Mouse (Mus musculus) hindbrain, embryonic 16.5 days (tissue): ENCODE results near the gene Ddx59. TPM values are rescaled to one million over a fixed set of nuclear protein-coding genes. Genes with fewer than 3 reads are reported as not detected.

Experiments used
- ATAC-seq: fragments of 200-750 bp; cut with Nextera tagmentation; 2 replicates; pipeline ENCODE4 v1.8.0; 2017; ENCODE audit warnings: moderate TSS enrichment, moderate library complexity
- H3K27ac ChIP-seq: fragments of 300-500 bp; sonication (generic); 2 replicates; pipeline ENCODE4 v1.5.1; 2014; ENCODE audit warnings: low read depth, mild to moderate bottlenecking, control low read depth, low read length, moderate library complexity
- H3K27me3 ChIP-seq: fragments of 300-500 bp; sonication (generic); replicated peaks from 2 replicates; pipeline ENCODE4 v1.6.1; 2014; ENCODE audit warnings: low read length; ENCODE audit not compliant: control insufficient read depth, insufficient read depth
- H3K36me3 ChIP-seq: fragments of 300-500 bp; sonication (generic); 2 replicates; pipeline ENCODE4 v1.6.1; 2014; ENCODE audit warnings: mild to moderate bottlenecking, low read length, moderate library complexity, mixed read lengths; ENCODE audit not compliant: control insufficient read depth, insufficient read depth
- H3K4me1 ChIP-seq: fragments of 300-500 bp; sonication (generic); 2 replicates; pipeline ENCODE4 v1.6.1; 2014; ENCODE audit warnings: low read depth, low read length; ENCODE audit not compliant: control insufficient read depth, insufficient read depth
- H3K4me2 ChIP-seq: fragments of 300-500 bp; sonication (generic); 2 replicates; pipeline ENCODE4 v1.6.1; 2014; ENCODE audit warnings: mild to moderate bottlenecking, low read length, control low read depth, moderate library complexity
- H3K4me3 ChIP-seq: fragments of 300-500 bp; sonication (generic); 2 replicates; pipeline ENCODE4 v1.5.1; 2014; ENCODE audit warnings: mild to moderate bottlenecking, low read length, control low read depth, moderate library complexity
- H3K9ac ChIP-seq: fragments of 300-500 bp; sonication (generic); 2 replicates; pipeline ENCODE4 v1.6.1; 2014; ENCODE audit warnings: low read depth, mild to moderate bottlenecking, control low read depth, low read length, moderate library complexity
- H3K9me3 ChIP-seq: fragments of 300-500 bp; sonication (generic); 2 replicates; pipeline ENCODE4 v1.6.1; 2014; ENCODE audit warnings: mild to moderate bottlenecking, low read length, moderate library complexity; ENCODE audit not compliant: control insufficient read depth
- WGBS: fragments of 180-500 bp; shearing (Covaris S2); extraction: QIAGEN DNeasy Blood & Tissue Kit; methylation state at CpG from one replicate; pipeline ENCODE4 v1.1.7; 2014; 5-methylcytosine and 5-hydroxymethylcytosine counted together
- polyA plus RNA-seq: library from polyadenylated mRNA; unstranded; fragments of >200 nt; fragmentation: Nextera tagmentation; extraction: Ambion mirVana; gene quantifications from 2 replicates; pipeline ENCODE4 v1.2.1, GENCODE M21; 2015

The Ddx59 gene
- polyA plus RNA-seq, 1 experiment from 2014 or later = 17.2 TPM

DNA sequence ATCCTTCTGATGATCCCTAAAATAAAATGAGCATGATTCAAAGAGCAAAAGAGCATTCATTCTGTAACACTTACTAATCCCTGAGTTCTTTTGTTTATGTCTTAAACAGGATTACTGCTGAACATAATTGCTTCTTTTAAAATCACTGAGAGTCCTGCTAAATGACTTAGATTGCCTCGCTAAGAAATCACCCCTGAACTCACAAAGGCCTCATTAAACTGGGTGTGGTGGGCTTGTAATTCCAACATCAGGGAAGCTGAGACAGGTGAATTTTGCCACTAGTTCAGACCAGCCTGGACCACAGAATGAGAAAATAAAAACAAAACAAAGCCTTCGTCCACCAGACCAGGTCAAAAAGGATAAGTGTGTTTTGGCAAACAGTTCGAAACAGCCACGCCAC is 42.3 kb downstream of the Ddx59 start:
- no peak overlapping the region for H3K9ac ChIP-seq
- H3K27ac ChIP-seq = no peak overlapping the region
- H3K9me3 ChIP-seq = no peaks in the 10 kb centered on the region
- no peak for ATAC-seq
- H3K4me3 ChIP-seq = no peak overlapping the region
- no peaks in the 10 kb centered on the region for H3K27me3 ChIP-seq
- 78% methylated on average over 4 of the region's 4 CpGs for WGBS
- no peaks in the 10 kb centered on the region for H3K4me1 ChIP-seq
- H3K36me3 ChIP-seq = no peaks in the 10 kb centered on the region
- H3K4me2 ChIP-seq = no peak overlapping the region

DNA sequence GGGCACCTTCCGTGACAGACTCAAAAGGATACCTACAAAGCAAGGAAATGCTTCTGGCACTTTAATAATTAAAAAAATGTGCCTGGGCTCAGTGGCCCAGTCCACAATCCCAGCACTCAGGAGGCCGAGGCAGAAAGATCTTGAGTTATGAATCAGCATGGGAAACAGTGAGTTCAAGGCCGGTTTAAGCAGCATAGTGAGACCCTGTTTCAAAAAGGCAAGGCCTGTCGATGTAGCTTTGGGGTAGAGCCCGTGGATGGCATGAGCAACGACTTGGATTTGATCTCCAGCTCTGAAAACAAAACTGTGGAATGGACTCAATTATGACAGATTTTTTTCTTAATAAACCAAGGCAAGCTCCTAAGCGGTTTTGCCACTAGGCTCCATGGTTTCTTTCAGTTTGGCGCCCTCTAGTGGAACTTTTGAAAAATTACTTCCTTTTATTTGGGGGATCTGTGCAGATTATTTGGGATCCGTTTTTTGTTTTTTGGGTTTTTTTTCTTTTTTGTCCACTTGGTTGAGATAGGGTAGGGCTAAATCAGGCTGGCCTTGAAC is 43.7 kb downstream of the Ddx59 start:
- 29% methylated on average over 9 of the region's 9 CpGs for WGBS
- H3K27ac ChIP-seq = no peak overlapping the region
- no peaks in the 10 kb centered on the region for H3K9me3 ChIP-seq
- no peaks in the 10 kb centered on the region for H3K27me3 ChIP-seq
- H3K4me1 ChIP-seq = no peaks in the 10 kb centered on the region
- H3K4me2 ChIP-seq = no peak overlapping the region
- H3K36me3 ChIP-seq = no peaks in the 10 kb centered on the region
- H3K4me3 ChIP-seq = no peak overlapping the region
- ATAC-seq = no peak
- no peak overlapping the region for H3K9ac ChIP-seq

DNA sequence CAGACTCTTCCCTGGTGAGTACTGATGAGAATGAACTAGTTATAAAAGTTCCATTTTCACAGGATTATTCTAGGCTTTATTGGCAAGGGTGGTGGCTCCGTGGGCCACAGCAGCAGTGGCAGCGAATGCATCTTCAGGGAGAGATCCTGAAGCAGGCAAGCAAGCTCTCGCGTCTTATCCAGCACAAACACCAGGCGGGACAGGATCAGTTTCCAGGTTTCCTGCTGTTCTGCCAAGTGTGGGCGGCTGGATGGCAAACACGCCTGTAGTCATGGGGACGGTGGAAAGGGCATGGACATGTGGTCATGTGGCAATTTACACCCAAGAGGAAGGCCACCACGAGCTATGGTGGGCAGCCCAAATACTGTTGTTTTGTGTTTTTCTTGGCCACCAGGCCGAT is 47.4 kb downstream of the Ddx59 start:
- Histone ChIP-seq H3K4me2 (no peak overlapping the region), H3K9me3 (no peaks in the 10 kb centered on the region), H3K4me1 (peaks cover 5% of the 10 kb centered on the region), H3K27ac (no peak overlapping the region), H3K4me3 (no peak overlapping the region), H3K27me3 (no peaks in the 10 kb centered on the region), H3K36me3 (no peaks in the 10 kb centered on the region), H3K9ac (no peak overlapping the region)
- 52% methylated on average over 10 of the region's 10 CpGs for WGBS
- no peak for ATAC-seq

DNA sequence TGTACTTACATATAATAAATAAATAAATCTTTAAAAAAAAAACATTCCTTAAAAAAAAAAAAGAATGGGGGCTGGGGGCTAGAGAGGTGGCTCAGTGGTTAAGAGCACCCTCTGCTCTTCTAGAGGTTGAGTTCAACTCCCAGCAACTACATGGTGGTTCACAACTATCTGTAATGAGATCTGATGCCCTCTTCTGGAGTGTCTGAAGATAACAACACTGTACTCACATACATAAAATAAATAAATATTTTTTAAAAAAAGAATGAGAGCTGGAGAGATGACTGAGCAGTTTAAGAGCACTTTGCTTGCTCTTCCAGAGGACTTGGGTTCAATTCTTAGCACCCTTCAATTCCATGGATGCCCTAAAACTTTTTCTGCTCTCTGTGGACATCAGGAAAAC is 50.1 kb downstream of the Ddx59 start:
- no peak overlapping the region for H3K4me3 ChIP-seq
- no peak for ATAC-seq

DNA sequence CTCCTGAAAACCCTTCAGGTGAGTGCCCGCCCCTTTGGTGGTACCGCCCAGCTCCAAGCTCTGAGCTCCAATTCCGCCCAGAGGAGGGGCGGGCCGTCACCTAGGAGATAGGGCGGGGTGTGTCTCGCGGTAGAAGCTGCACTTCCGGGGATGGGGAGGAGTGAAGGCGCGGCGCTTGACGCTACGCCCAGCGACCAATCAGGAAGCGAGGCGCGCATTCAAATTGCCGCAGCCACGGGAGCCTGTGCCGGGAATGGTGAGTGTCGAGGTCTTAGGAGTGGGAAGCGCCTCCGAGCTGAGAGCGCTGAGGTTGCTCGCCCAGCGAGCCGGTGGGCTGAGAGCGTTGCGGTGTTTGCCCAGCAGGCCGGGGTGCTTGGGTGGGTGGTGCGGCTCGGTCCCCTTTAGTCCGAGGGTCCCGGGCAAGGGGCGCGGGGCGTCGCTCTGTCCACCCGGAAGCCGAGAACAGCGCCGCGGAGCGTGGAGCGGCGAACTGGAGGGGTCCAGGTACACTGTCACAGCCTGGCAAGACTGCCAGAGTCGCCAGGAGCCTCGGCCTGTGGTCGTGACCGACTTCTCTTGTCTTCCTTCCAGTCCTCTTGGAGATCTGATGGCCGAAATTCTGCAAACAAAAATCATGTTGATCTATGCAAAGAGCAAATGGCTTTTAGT is 51.2 kb downstream of the Ddx59 start, which contains the start of gene Kif14:
Gene Kif14, plus strand, starts transcription at position 201 of the 669 bp plus-strand sequence.
- Histone ChIP-seq H3K9ac (peak within 1 kb of the TSS; percentile 60), H3K27me3 (no peaks in the 10 kb centered on the region), H3K4me1 (peaks cover 5% of the 10 kb centered on the region), H3K4me3 (peak within 1 kb of the TSS; percentile 59), H3K4me2 (peak within 1 kb of the TSS; percentile 100), H3K27ac (no peak within 1 kb of the TSS), H3K9me3 (no peaks in the 10 kb centered on the region), H3K36me3 (no peaks in the 10 kb centered on the region)
- ATAC-seq = peak; percentile 99
- under 1% methylated on average over 52 of the region's 52 CpGs for WGBS

More for the DNA sequence above, 50.1 kb downstream of the Ddx59 start:
- Histone ChIP-seq H3K4me2 (no peak overlapping the region), H3K9me3 (no peaks in the 10 kb centered on the region), H3K4me1 (peaks cover 5% of the 10 kb centered on the region), H3K27ac (no peak overlapping the region), H3K9ac (no peak overlapping the region), H3K27me3 (no peaks in the 10 kb centered on the region), H3K36me3 (no peaks in the 10 kb centered on the region)

DNA sequence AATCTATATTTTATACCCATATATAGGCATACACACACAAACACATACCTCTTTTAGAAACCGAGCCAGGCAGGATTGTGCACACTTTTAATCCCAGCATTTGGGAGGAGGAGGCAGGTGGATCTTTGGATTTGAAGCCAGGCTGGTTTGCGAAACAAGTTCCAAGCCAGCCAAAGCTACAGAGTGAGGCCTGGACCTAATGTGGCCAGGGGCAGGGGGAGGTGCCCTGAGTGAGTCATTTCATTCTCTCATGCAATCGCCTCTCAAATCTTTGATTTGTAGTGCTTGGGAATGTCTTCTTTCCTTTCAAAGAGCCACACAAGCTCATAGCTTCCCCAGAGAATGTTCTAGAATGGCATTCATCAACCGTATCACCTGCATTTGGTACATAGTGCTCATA is 54.3 kb downstream of the Ddx59 start:
- Histone ChIP-seq H3K4me2 (no peak overlapping the region), H3K27ac (no peak overlapping the region), H3K9me3 (no peaks in the 10 kb centered on the region), H3K4me1 (peaks cover 5% of the 10 kb centered on the region), H3K36me3 (no peaks in the 10 kb centered on the region), H3K9ac (no peak overlapping the region), H3K27me3 (no peaks in the 10 kb centered on the region), H3K4me3 (no peak overlapping the region)
- 90% methylated on average over 4 of the region's 4 CpGs for WGBS
- no peak for ATAC-seq

DNA sequence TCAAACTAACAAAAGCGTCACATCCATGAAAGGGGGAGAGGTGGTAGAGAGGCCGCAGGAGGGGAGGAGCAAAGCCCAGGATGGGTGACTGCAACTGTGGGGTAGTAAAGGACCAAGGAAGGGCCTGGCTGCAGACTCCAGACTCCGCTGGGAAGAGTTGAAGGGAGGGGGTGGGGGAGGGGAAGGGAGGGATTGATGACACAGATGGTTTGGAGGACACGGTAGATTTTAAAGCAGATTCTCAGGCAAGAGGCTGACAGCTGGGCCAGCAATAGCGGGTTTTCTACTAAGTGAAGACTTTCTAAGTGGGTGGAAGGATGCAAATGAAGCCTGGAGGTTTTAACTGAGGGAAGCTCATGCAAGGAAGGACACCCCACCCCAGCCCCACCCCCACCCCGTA is 55.4 kb downstream of the Ddx59 start:
- Histone ChIP-seq H3K27me3 (no peaks in the 10 kb centered on the region), H3K9me3 (no peaks in the 10 kb centered on the region), H3K4me1 (peaks cover 5% of the 10 kb centered on the region), H3K4me3 (no peak overlapping the region), H3K9ac (no peak overlapping the region), H3K36me3 (no peaks in the 10 kb centered on the region), H3K27ac (no peak overlapping the region), H3K4me2 (no peak overlapping the region)
- 8% methylated on average over 6 of the region's 6 CpGs for WGBS
- ATAC-seq = no peak

Other genes with a start within 250 kb of the Ddx59 start
- not detected in 2 replicates for gene Mroh3, start 202.4 kb upstream of the Ddx59 start, polyA plus RNA-seq
- 2.6 TPM in 2 replicates for gene Inava, start 181.0 kb upstream of the Ddx59 start, polyA plus RNA-seq
- gene Gpr25, start 154.4 kb upstream of the Ddx59 start, polyA plus RNA-seq = 1.4 TPM in 2 replicates
- 23.6 and 25.8 TPM in 2 replicates for gene Camsap2, start 69.2 kb upstream of the Ddx59 start, polyA plus RNA-seq
- gene Kif14, start 51.1 kb downstream of the Ddx59 start, polyA plus RNA-seq = 0.74 and 0.87 TPM in 2 replicates
- gene Zfp281, start 209.6 kb downstream of the Ddx59 start, polyA plus RNA-seq = 16.3 and 20.1 TPM in 2 replicates